Mouse (Mus musculus) liver, adult 2 months (tissue): ENCODE measurements at regions not wholly inside any gene's neighbourhood (a gene's known extent, or its start where the extent isn't known, plus 50 kb on each side); places are given as distances from the start of the nearest gene placed in this dataset.

Experiments used
- CTCF ChIP-seq: fragments of 200-500 bp; IDR thresholded peaks from 2 replicates; pipeline ENCODE4 v1.5.1; 2011; ENCODE audit warnings: low read depth, low read length, control low read depth
- POLR2A ChIP-seq: fragments of 200-500 bp; IDR thresholded peaks from 2 replicates; pipeline ENCODE4 v1.6.1; 2011; ENCODE audit warnings: low read length, control low read depth; ENCODE audit not compliant: insufficient read depth; ENCODE audit errors: extremely low read depth

DNA sequence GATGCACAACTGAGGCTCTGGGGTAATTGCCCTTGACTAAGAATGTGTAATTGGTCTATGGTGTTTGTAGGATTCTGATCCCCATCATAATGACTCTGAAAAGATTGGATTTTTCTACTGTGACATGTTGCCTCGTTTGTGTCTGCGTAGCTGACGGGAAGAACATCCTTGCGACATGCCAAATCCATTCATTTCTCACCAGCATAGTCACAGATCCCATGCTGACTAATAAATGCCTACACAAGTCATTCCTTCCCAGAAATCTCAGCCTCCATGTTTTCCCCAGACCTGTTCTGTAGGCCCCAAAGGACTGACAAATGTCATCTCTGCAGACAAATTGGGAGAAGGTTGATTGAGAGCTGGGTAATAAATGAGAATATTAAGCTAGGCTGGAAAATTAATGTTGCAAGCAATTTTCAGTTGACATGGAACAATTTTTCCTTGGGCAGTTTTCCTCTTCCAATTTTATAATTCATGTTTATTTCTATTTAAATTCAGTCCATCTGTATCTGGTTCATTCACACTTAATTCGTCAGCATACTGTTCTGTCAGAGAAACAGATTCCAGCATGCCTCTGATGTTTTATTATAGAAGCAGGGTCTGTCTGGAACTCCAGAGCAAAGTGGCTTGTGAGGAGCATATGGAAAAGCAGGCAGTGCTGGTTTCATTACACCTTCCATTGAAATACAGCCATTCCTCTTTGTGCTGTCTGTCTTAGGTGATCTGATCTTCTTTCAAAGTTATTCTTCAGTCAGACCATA is 454.0 kb upstream of the Tnc start:
- TF ChIP-seq CTCF = no peak
- no peak for TF ChIP-seq POLR2A
